Mouse (Mus musculus): ENCODE measurements around the gene Slfn3.
"Not testable (repeated sequence)": the region's sequence is repeated elsewhere in the genome, so short reads cannot be mapped to it uniquely, and the experiment has no call there.

DNA sequence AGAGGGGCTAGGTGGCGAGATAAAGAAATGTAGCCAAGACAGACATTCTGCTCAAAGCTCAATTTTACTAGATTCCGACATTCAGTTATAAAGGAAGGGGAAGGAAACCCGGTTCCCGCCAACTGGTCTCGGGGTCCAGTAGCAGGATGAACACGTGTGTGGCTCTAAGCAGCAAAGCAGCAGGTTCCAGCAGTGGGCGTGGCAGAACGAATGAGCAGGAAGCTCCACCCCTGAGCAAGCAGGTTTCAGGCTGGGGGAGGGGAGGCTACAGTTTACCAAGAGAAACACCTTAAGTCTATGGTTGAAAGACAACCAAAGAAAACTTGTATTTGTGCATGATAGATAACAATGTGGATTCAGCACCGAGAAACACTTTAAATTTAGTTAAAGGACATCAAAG is 46.3 kb downstream of the Slfn3 start:
- TF ChIP-seq HCFC1 (IDR thresholded peaks at IDR 0.05; ENCODE audit: low read depth, low read length); MAFK (IDR thresholded peaks at IDR 0.05; ENCODE audit: insufficient replicate concordance, low read length); UBTF (IDR thresholded peaks at IDR 0.05; ENCODE audit: low read depth, low read length); RCOR1 (conservative IDR thresholded peaks at IDR 0.05; ENCODE audit: low read depth, low read length): not testable (repeated sequence)
- 0 out of 2 replicates have a peak, but pooled peaks have one; percentile 9 for TF ChIP-seq POLR2A (IDR thresholded peaks at IDR 0.05; ENCODE audit: low read depth, low read length)

All from CH12.LX (cell line).